8 mouse cellular contexts compared by ENCODE assay signal in genomic region chr2:163718951-163719603, GRCm38 (mm10). TPM values are rescaled to one million over a fixed set of nuclear protein-coding genes. Genes with fewer than 3 reads are reported as not detected.
DNase-seq lines count a peak whose midpoint lies in the region; ATAC-seq and TF ChIP-seq lines count a peak whose summit lies in the region.

No protein-coding gene starts in this region.

- TF ChIP-seq RAD21 in MEL (IDR thresholded peaks at IDR 0.05; ENCODE audit: low read depth, low read length), result peak; percentile 100

- peaks cover 0 to 4% of the 10 kb centered on the region in 2 experiments; a peak in 1 of 4 replicates for H3K4me1 ChIP-seq in MEL (ENCODE audit: control insufficient read depth in 1 of 2, insufficient read depth in 2 of 2, low read length in 2 of 2)
- H3K4me1 ChIP-seq in cerebellum, adult 2 months (ENCODE audit: control insufficient read depth, insufficient read depth, low read length), result peaks cover 29% of the 10 kb centered on the region
- no peaks in the 10 kb centered on the region for H3K4me1 ChIP-seq in lung, embryonic 14.5 days (ENCODE audit: insufficient read depth)
- peaks cover 34% of the 10 kb centered on the region for H3K4me1 ChIP-seq in olfactory bulb, adult 2 months (ENCODE audit: control insufficient read depth, insufficient read depth, low read length)

- H3K36me3 ChIP-seq in MEL (ENCODE audit: control insufficient read depth in 1 of 2, insufficient read depth in 2 of 2, low read length in 2 of 2), result no peaks in the 10 kb centered on the region; a peak in 1 of 4 replicates
- peaks cover 15% of the 10 kb centered on the region for H3K36me3 ChIP-seq in lung, embryonic 14.5 days (ENCODE audit: insufficient read depth)

- H3K4me3 ChIP-seq in MEL (ENCODE audit: control insufficient read depth in 1 of 2, insufficient read depth in 1 of 2, low read depth in 2 of 2, low read length in 2 of 2), result no peak overlapping the region; a peak in 1 of 4 replicates
- peak overlapping the region; percentile 17 for H3K4me3 ChIP-seq in cerebellum, adult 2 months (replicated peaks; ENCODE audit: insufficient read depth, low read depth, low read length)
- H3K4me3 ChIP-seq in lung, embryonic 14.5 days (ENCODE audit: low read depth, low read length), result no peak overlapping the region
- H3K4me3 ChIP-seq in olfactory bulb, adult 2 months (ENCODE audit: insufficient read depth, low read depth, low read length), result no peak overlapping the region

- no peak overlapping the region for H3K4me2 ChIP-seq in lung, embryonic 14.5 days

- no peaks in the 10 kb centered on the region for H3K9me3 ChIP-seq in MEL (replicated peaks; ENCODE audit: insufficient read depth, low read length)
- H3K9me3 ChIP-seq in lung, embryonic 14.5 days (ENCODE audit: low read depth, low read length), result no peaks in the 10 kb centered on the region

- peak; percentile 90 to 99 (median 94) for TF ChIP-seq CTCF in MEL (IDR thresholded peaks at IDR 0.05 in 2 of 3, conservative IDR thresholded peaks at IDR 0.05 in 1 of 3; ENCODE audit: control insufficient read depth in 1 of 3, insufficient read depth in 1 of 3, low read depth in 2 of 3, low read length in 3 of 3, poor library complexity in 1 of 3, severe bottlenecking in 1 of 3)
- peak; percentile 98 for TF ChIP-seq CTCF in cerebellum, adult 2 months (IDR thresholded peaks at IDR 0.05; ENCODE audit: borderline replicate concordance, insufficient read depth, low read depth, low read length)
- peak; percentile 97 for TF ChIP-seq CTCF in lung, embryonic 14.5 days (IDR thresholded peaks at IDR 0.05; ENCODE audit: low read depth)
- peak; percentile 87 for TF ChIP-seq CTCF in olfactory bulb, adult 2 months (IDR thresholded peaks at IDR 0.05; ENCODE audit: insufficient read depth, low read depth, low read length)

- no peak overlapping the region for H3K27ac ChIP-seq in MEL (ENCODE audit: control insufficient read depth, low read depth, low read length)
- peak overlapping the region; percentile 74 for H3K27ac ChIP-seq in cerebellum, adult 2 months (ENCODE audit: insufficient read depth, low read length)
- no peak overlapping the region for H3K27ac ChIP-seq in lung, embryonic 14.5 days (ENCODE audit: low read depth)
- H3K27ac ChIP-seq in olfactory bulb, adult 2 months (ENCODE audit: insufficient read depth, low read depth, low read length), result peak overlapping the region; percentile 48; the same call in 1 of the 2 replicates

- no peak for TF ChIP-seq EP300 in MEL (IDR thresholded peaks at IDR 0.05; ENCODE audit: low read depth in 1 of 2, low read length in 2 of 2)

- no peaks in the 10 kb centered on the region for H3K79me2 ChIP-seq in MEL (ENCODE audit: control insufficient read depth, insufficient read depth, low read length, poor library complexity)

- 4% methylated on average over 9 of the region's 9 CpGs for WGBS in cerebellum, adult 2 months
- WGBS in lung, embryonic 14.5 days, result 37% methylated on average over 9 of the region's 9 CpGs
- 22% methylated on average over 9 of the region's 9 CpGs for WGBS in olfactory bulb, adult 2 months

- H3K27me3 ChIP-seq in MEL (ENCODE audit: control insufficient read depth in 1 of 2, insufficient read depth in 2 of 2, low read length in 2 of 2), result no peaks in the 10 kb centered on the region
- no peaks in the 10 kb centered on the region for H3K27me3 ChIP-seq in cerebellum, adult 2 months (ENCODE audit: control insufficient read depth, insufficient read depth, low read length)
- H3K27me3 ChIP-seq in lung, embryonic 14.5 days (ENCODE audit: insufficient read depth, low read length), result no peaks in the 10 kb centered on the region

- peak; percentile 88 for DNase-seq in MEL (ENCODE audit: low read depth, low spot score)
- peak; percentile 80 to 87 for DNase-seq in cerebellum, adult 2 months
- peak; percentile 82 for DNase-seq in forelimb bud, embryonic 11.5 days (ENCODE audit: low read depth, low spot score)
- DNase-seq in heart, postnatal 4 days, result peak; percentile 89
- DNase-seq in layer of hippocampus, adult 8-10 months (ENCODE audit: low spot score in 2 of 2), result peak; percentile 71 to 80
- peak; percentile 93 for DNase-seq in lung, embryonic 14.5 days
- peak; percentile 60 to 74 for DNase-seq in thymus, adult 18-20 months

- peak; percentile 86 for ATAC-seq in lung, embryonic 14.5 days (ENCODE audit: insufficient read depth)

- no peak for TF ChIP-seq POLR2A in MEL (IDR thresholded peaks at IDR 0.05; ENCODE audit: control insufficient read depth in 1 of 2, insufficient read depth in 1 of 2, low read depth in 1 of 2, low read length in 2 of 2, poor library complexity in 1 of 2)
- TF ChIP-seq POLR2A in cerebellum, adult 2 months (IDR thresholded peaks at IDR 0.05; ENCODE audit: borderline replicate concordance, insufficient read depth, low read length), result no peak
- TF ChIP-seq POLR2A in olfactory bulb, adult 2 months (IDR thresholded peaks at IDR 0.05; ENCODE audit: insufficient read depth, low read depth, low read length), result no peak

- H3K9ac ChIP-seq in MEL (ENCODE audit: control insufficient read depth, low read depth, low read length, poor library complexity, severe bottlenecking), result 0 out of 2 replicates have a peak overlapping the region, but pooled peaks have one; percentile 0
- no peak overlapping the region for H3K9ac ChIP-seq in lung, embryonic 14.5 days

TF ChIP-seq in MEL, 35 proteins besides CTCF, POLR2A, EP300 and RAD21:
- peak; percentile 49; the same call in 1 of the 2 replicates for TF ChIP-seq HCFC1 (IDR thresholded peaks at IDR 0.05; ENCODE audit: low read depth, low read length)
- peak; percentile 35; the same call in 1 of the 2 replicates for TF ChIP-seq ETS1 (IDR thresholded peaks at IDR 0.05; ENCODE audit: low read depth, low read length)
- TF ChIP-seq ZC3H11A (IDR thresholded peaks at IDR 0.05; ENCODE audit: low read depth, low read length), result peak; percentile 98
- TF ChIP-seq SIN3A (IDR thresholded peaks at IDR 0.05; ENCODE audit: low read length), result peak; percentile 75
- TF ChIP-seq MYC (IDR thresholded peaks at IDR 0.05; ENCODE audit: low read depth, low read length), result no peak
- TF ChIP-seq ZNF384 (IDR thresholded peaks at IDR 0.05; ENCODE audit: low read depth, low read length), result 0 out of 2 replicates have a peak, but pooled peaks have one; percentile 20
- 0 out of 2 replicates have a peak, but pooled peaks have one; percentile 20 for TF ChIP-seq NRF1 (IDR thresholded peaks at IDR 0.05; ENCODE audit: insufficient read depth, low read depth, low read length, poor library complexity, severe bottlenecking)
- no peak for TF ChIP-seq GABPA (IDR thresholded peaks at IDR 0.05; ENCODE audit: low read depth, low read length)
- TF ChIP-seq SMC3 (IDR thresholded peaks at IDR 0.05; ENCODE audit: low read depth, low read length), result peak; percentile 98
- TF ChIP-seq GATA1 (IDR thresholded peaks at IDR 0.05; ENCODE audit: low read depth, low read length), result 0 out of 2 replicates have a peak, but pooled peaks have one; percentile 38
- TF ChIP-seq ELF1 (IDR thresholded peaks at IDR 0.05; ENCODE audit: low read depth, low read length), result peak; percentile 58; the same call in 1 of the 2 replicates
- TF ChIP-seq E2F4 (IDR thresholded peaks at IDR 0.05; ENCODE audit: borderline replicate concordance, low read depth, low read length), result no peak
- TF ChIP-seq ZKSCAN1 (IDR thresholded peaks at IDR 0.05; ENCODE audit: low read depth, low read length), result no peak
- TF ChIP-seq MAZ (IDR thresholded peaks at IDR 0.05; ENCODE audit: low read depth, low read length), result peak; percentile 79; the same call in 1 of the 2 replicates
- TF ChIP-seq KAT2A (conservative IDR thresholded peaks at IDR 0.05; ENCODE audit: low read depth, low read length), result no peak
- peak; percentile 30; the same call in 1 of the 2 replicates for TF ChIP-seq MXI1 (IDR thresholded peaks at IDR 0.05; ENCODE audit: low read depth, low read length)

RNA-seq across cellular contexts. Expression of gene Ada, which starts 31.0 kb away (rescaled TPM):
- 35.1 and 36.7 TPM in 2 replicates for total RNA-seq in MEL (2012; rRNA removed)
- 10 to 100 TPM in 1 of 2 experiments, not detected in 1; 36.5 TPM for polyA plus RNA-seq in MEL (2012; ENCODE audit: insufficient read depth in 1 of 2, insufficient read length in 2 of 2, low read depth in 1 of 2, low replicate concordance in 2 of 2, missing spikeins in 1 of 2)
- 1.4 and 1.5 TPM in 2 replicates for polyA plus RNA-seq in cerebellum, adult 2 months (2012; rRNA removed)
- 1 to 10 TPM; 1.8 to 2.4 TPM for total RNA-seq in heart, postnatal 4 days (2021)
- 1 to 10 TPM in 3 of 4 experiments, under 1 TPM in 1; 0.73 to 1.6 (median 1.5) TPM for total RNA-seq in layer of hippocampus, adult 8-10 months (2022)
- polyA plus RNA-seq in lung, embryonic 14.5 days (2014; fragmentation: Nextera tagmentation; extraction: Ambion mirVana), result 9.5 and 9.9 TPM in 2 replicates
- polyA plus RNA-seq in olfactory bulb, adult 2 months (2012; ENCODE audit: insufficient read depth, insufficient read length, low replicate concordance, missing spikeins), result not detected in 2 replicates

Comparison
In these comparisons a context has a peak if more than half of its experiments do, and no peak if none do; other contexts are left out.
1. H3K27ac ChIP-seq: peak in cerebellum, adult 2 months (single experiment) and olfactory bulb, adult 2 months (single experiment); none in MEL (single experiment) and lung, embryonic 14.5 days (single experiment).
2. Peak in every context shown above with its lines, with median percentiles within 50 percentile points of each other: DNase-seq and CTCF ChIP-seq.